Mouse (Mus musculus): ENCODE results near the gene Cep170b.

The Cep170b gene

DNA sequence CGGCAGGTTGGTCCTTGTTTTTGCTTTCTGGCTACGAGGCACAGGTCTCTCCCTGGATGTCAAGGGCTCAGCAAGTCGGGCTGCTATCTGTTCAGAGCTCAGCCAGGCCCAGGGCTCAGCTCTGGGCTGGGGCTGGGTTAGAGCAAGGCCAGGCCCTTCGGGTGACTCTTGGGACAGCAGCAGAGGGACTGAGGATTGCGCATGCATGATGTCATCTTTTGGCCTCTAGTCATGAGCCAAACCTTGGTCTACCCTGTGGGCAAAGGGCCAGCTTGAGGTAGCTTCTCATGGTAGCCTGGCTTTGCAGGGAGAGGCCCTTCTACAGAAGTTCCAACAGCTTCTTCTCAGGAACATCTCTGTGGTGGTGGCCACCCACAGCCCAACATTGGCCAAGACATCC, 43.9 kb downstream of the Cep170b start:
- in situ Hi-C loops (cut with MboI): no loop called here

DNA sequence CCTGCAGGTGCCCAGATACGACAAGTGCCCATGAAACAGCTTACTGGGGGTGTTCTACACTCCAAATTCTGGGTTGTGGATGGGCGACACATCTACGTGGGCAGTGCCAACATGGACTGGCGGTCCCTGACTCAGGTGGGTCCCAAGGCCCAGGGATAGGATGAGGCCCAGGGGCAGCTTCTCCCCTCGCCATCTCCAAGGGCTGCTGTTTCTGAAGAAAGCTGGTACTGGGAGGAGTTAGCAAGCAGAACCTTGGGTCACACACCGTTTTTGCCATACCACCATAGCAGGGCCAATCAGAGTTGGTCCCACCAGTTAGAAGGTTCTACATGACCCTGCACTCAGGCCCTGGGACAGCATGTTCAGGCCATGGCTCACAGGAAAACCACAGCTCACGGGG, 44.7 kb downstream of the Cep170b start:
- in situ Hi-C loops (cut with MboI): no loop called here

DNA sequence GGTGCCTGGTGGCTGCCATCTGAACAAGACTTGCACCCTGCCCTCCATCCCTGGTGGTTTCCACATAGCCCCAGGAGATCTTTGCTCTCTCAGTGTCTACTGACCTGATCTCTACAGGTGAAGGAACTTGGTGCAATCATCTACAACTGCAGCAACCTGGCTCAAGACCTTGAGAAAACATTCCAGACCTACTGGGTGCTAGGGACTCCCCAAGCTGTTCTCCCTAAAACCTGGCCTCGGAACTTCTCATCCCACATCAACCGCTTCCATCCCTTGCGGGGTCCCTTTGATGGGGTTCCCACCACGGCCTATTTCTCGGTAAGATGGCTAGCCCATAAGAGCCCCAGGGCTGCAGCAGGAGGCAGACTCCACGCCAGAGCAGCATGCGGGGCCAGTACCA, 46.3 kb downstream of the Cep170b start:
- in situ Hi-C loops (cut with MboI): no loop called here

DNA sequence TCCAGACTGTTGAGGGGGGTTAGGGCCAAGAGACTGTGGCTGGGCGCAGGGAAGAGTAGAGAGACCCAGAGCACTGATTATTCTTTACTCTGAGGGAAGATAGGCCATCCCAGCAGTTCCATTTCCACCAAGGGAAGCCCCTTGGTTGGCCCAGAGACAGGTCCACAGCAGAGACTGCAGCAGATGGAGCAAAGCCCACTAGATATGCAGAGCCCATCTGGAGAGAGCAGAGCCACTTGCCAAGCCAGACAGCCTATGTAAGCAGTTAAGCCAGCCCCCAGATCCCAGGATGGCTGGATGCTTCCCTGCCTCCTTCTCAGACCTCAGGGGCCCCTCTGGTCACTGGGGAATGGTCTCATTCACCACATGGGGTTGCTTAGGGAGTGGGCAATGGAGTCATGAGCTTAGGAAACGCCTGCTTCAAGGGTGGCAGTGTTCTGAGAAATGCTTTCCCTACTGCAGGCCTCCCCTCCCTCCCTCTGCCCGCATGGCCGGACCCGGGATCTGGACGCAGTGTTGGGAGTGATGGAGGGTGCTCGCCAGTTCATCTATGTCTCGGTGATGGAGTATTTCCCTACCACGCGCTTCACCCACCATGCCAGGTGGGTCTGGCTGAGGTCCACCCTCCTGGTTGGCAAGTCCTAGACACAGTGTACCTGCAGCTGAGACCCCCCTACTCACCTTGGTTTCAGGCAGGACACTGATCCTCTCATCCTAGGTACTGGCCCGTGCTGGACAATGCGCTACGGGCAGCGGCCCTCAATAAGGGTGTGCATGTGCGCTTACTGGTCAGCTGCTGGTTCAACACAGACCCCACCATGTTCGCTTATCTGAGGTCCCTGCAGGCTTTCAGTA, 47.0 kb downstream of the Cep170b start:
- in situ Hi-C loops (cut with MboI): no loop called here

DNA sequence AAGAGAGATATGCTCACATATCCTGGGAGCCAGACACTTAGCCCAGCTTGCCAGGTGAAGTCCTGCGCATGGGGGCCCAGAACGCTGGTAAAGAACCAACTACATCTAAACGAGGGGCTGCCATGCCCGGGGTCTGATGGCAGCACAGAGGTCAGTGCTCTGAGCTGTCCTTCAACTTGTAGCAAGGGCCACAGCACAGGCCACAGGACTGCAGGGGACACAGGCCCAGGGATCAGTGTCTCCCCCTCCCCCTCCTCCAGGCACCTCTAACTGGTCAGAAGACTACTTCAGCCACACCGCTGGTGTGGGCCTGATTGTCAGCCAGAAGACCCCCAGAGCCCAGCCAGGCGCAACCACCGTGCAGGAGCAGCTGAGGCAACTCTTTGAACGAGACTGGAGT, 47.9 kb downstream of the Cep170b start:
- in situ Hi-C loops (cut with MboI): no loop called here

DNA sequence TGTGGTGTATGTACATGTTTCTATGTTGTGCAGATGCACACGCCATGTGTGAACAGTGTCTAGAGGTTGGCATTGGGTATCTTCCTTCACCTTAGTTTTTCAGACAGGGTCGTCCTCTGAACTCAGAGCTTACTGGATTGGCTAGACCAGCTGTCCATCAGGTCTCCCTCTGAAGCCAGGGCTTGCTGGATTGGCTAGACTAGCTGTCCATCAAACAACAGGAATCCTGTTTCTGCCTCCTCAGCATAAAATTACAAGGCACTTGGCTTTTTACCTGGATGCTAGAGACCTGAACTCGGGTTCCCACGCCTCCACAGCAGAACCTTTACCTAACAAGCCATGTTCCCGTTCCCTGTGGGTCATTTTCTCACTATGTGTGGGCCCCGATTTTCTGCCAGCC, 48.8 kb downstream of the Cep170b start:
- in situ Hi-C loops (cut with MboI): no loop called here

DNA sequence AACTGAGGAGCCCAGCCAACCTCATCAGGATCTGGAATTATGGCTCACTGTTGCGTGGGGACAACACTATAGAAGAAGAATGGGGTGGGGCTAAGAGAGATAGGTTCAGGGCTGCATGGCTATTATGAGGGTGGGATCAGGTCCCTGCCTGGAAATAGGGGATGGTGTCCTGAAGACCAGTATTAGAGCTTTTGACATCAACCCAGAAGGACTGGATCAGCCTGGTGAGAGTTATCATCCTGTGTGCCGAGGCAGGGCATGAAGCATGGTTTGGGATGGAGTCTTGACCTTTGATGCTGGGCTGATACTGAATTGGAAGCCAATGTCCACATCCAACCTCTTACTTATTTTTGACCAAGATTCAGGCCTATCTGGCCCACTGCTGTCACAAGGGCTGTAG, 49.5 kb downstream of the Cep170b start:
- in situ Hi-C loops (cut with MboI): no loop called here

DNA sequence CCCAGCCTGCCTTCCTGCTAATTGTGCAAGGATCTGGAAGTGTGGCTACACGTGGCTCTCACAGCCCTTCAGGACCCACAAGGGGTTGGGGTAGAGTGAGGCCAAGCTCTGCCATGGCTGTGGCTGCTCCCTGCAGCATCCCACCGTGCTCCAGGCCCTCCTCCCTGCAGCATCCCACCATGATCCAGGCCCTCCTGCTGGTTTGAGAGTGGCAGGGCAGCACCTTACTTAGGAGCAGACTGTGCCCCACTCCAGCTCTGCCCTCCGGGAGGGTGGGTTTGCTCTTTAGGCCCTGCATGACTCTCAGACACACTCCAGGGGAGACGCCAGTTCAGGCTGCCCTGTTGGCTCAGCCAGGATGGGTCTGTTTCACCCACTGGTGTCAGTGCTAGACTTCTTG, 50.1 kb downstream of the Cep170b start:
- in situ Hi-C loops (cut with MboI): no loop called here

DNA sequence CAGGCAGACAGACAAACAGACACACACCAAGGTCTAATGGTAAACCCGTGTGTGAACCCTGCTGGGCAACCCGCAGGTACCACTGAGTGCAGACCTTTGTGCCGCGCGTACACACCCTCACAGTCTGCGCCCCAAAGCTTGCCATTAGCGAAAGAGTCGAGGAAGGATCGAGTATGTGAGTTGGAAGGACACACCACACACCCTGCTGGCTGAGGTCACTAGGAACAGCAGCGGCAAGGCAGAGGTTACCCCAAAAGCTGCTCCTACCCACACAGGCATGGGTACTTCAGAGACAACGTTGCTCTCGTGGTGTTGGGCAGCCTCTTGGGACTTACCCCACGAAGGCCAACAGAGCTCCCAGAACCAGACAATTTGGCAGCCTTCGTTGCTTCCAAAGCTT, 52.1 kb downstream of the Cep170b start:
- in situ Hi-C loops (cut with MboI): no loop called here

DNA sequence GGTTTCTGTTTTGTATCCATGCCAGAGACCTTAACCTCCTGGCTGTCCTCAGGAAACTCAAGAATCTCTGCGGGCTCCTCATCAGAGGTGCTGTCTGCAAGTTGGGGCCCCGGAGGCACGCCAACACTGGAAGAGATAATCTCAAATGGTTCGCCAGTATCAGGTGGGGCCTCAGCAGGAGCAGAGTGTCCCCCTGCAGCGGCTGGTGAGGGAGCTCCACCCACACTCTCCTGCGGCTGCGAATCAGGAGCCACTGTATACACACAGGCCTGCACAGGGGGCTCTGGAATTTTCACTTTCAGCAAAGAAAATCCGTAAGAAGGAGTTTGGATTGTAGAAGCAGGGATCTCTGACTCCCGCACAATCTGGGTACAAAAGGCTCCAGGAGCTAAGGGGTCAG, 53.1 kb downstream of the Cep170b start:
- in situ Hi-C loops (cut with MboI): no loop called here

DNA sequence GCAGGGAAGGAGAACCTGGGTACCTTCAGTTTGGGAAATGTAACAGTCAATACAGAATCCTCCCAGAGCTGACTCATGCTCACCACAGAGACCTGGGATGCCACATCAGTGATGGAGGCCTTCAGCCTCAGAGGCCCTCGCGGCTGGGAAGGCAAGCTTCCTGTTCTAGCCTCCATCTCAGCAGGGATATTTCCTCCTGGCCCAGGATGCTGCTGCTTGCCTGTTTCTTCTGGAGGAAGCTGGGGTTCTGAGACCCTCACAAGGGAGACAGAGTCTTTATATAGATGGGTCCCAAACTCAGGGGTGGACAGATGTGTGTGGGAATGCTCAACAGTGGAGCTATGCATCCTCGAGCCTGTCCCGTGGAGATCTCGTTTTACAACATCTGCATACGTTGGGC, 53.8 kb downstream of the Cep170b start:
- in situ Hi-C loops (cut with MboI): no loop called here

DNA sequence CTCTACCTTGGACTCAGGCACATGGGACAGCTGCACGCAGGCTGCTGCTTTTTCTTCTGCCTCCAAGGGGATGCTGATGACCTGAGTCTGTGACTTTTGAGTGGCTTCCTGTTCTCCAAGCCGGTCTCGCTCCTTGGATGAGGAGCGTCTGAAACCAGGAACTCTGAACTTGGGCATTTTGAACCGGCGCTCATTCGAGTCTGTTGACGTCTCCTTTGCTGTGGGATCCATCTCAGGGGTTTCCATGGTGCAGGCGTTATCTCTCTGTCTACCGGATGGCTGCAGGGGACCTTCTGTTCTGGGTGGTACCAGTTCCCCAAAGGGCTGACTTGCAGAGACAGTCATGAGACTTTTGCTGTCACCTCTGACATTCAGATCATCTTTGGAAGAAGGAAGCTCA, 54.2 kb downstream of the Cep170b start:
- in situ Hi-C loops (cut with MboI): no loop called here

DNA sequence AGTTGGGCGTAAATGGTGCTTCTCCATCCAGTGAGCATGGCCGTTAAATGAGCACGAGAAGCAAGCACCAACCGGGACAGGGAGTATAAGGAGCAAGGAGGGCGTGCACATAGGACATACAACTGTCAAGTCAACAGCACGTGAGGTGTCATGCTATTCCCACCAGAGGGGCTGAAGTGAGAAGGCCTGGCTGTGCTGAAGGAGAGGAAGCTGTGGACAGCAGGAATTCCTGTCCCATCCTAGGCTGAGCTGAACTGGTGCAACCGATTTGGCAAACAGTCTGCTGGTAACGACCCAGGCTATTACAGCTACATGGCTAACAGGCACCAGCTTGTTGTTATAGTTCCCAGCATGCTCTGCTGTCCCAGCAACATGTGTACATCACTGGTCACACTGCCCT, 70.8 kb downstream of the Cep170b start:
- in situ Hi-C loops (cut with MboI): no loop called here

DNA sequence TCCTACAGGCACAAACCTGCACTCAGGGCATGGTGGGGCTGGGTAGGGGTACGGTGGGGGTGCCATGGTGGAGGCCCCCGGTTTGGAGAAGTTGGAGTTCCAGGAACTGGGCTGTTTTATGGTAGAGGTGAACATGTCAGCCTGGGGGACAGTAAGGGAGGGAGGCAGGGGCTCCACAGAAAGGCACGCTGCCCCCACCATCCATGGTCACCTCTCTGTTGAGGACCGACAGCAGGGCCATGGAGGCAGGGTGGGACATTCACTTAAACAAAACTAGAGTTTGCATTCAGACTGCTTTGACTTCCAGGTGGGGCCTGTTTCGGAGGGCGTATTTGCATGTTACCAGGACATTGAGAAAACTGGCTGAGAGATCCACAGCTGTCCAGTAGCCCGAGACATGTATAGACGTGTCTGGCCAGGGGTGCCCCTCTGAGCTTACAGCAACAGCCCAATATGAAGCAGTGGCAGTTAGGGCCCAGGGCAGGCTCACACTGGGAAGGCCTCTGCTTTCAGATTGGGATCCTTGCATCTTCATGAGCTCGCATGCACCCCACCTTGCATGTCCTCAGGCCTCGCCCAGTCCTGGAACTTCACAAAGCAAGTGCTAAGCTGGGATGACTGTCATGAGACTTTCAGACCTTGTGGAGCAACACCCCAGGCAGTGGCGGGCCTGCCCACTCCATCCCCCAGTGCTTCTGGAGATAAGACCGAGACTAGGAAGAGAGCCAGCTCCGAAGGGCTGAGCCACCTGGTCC, 73.5 kb downstream of the Cep170b start:
- in situ Hi-C loops (cut with MboI): no loop called here

DNA sequence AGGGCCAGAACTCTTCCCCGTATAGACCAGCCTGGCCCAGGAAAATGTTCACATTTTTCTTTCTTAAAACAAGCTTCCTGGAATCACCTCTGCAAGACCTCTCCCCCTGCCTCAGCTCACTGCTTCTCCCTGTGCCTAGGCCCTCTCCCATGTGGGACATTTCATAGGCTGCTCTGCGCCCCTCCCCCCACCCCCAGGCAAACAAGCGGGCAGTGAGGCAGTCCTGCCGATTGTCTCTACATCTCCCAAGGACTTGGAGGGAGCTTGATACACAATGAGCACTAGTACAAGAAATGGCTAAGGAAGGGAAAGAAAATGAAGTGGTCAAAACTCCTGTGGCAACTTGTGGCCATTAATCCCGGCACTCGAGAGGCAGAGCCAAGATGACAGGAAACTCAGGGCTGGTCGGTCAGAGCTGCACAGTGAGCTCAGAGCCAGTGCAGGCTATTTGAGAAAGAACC, 74.1 kb downstream of the Cep170b start:
- in situ Hi-C loops (cut with MboI): no loop called here

DNA sequence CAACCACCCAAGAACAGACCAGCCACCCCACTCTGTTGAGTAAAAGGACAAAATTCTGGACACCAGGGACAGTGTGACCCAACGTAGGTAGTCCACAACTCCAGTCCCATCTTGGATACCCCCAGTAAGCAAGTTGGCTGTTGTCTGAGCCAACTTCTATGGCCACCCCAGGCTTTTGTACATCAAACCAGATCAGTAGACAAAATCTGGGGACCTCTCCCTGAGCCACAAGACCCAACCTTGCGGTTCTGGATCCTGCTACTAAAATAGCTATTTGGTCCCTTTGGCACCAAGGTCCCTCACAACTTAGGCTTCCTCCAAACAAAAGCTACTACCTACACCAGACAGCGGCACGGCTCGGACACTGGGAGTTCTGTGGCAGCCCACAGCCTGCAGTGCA, 74.7 kb downstream of the Cep170b start:
- in situ Hi-C loops (cut with MboI): no loop called here

DNA sequence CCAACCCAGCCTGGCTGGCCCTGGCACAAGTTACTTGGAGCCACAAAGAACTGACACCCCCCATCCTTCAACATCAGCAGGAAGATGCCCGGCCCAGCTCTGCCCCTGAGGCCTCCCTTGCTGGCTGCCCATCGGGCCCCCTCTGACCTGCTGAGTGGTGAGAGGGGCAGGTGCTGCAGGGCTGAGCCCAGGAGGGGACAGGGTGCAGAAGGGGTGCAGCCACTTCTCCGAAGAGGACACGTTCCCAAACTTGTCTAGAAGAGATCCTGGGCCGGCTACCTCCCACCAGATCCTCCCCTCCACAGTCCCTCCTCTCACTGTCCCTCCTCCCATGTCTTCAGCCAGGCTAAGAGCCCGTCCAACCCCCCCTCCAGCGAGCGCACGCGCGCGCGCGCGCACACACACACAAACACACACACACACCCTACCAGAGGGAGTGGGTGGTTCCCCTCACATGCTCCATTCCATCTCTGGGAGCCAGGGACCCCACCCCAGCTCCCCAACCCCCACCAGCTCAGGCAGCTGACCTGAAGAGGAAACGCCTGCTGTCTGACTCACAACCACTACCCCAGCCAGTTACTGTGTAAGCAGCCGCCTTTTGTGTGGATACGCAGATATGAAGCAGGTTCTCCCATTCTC, 75.3 kb downstream of the Cep170b start:
- in situ Hi-C loops (cut with MboI): no loop called here

All from mature B cell (primary cell).